Mouse (Mus musculus): ENCODE data around the gene Nrd1.

- TF ChIP-seq CTCF (IDR thresholded peaks at IDR 0.05; ENCODE audit: low read depth, low read length) (no peak), POLR2A (IDR thresholded peaks at IDR 0.05; ENCODE audit: insufficient read depth, low read length) (no peak)
Measured at GRCm38 (mm10) chr4:109098861-109099260, 98.4 kb downstream of the Nrd1 start.
